Mouse (Mus musculus) neural tube, embryonic 13.5 days (tissue): Measurements from ENCODE around the gene Ryr1. TPM values are rescaled to one million over a fixed set of nuclear protein-coding genes. Genes with fewer than 3 reads are reported as not detected.
A peak's percentile ranks its signal among the peaks of the same experiment; 100 is the strongest.

ENCODE experiments used
- ATAC-seq: fragments of 200-750 bp; cut with Nextera tagmentation; 2 replicates; pipeline ENCODE4 v1.8.0; 2017; ENCODE audit warnings: low read depth, mild to moderate bottlenecking, moderate TSS enrichment, moderate library complexity
- H3K27ac ChIP-seq: fragments of 300-500 bp; sonication (generic); replicated peaks from 2 replicates; pipeline ENCODE4 v1.5.1; 2015; ENCODE audit warnings: moderate library complexity, mild to moderate bottlenecking, inconsistent platforms
- H3K27me3 ChIP-seq: fragments of 300-500 bp; sonication (generic); 2 replicates; pipeline ENCODE4 v1.6.1; 2015; ENCODE audit warnings: mild to moderate bottlenecking, inconsistent platforms
- H3K36me3 ChIP-seq: fragments of 300-500 bp; sonication (generic); 2 replicates; pipeline ENCODE4 v1.6.1; 2015; ENCODE audit warnings: mild to moderate bottlenecking, inconsistent platforms
- H3K4me1 ChIP-seq: fragments of 300-500 bp; sonication (generic); replicated peaks from 2 replicates; pipeline ENCODE4 v1.6.1; 2015; ENCODE audit warnings: inconsistent platforms
- H3K4me2 ChIP-seq: fragments of 300-500 bp; sonication (generic); 2 replicates; pipeline ENCODE4 v1.6.1; 2015; ENCODE audit warnings: inconsistent platforms, mild to moderate bottlenecking, moderate library complexity
- H3K4me3 ChIP-seq: fragments of 300-500 bp; sonication (generic); 2 replicates; pipeline ENCODE4 v1.5.1; 2015; ENCODE audit warnings: mild to moderate bottlenecking, inconsistent platforms
- H3K9ac ChIP-seq: fragments of 300-500 bp; sonication (generic); 2 replicates; pipeline ENCODE4 v1.6.1; 2015; ENCODE audit warnings: moderate library complexity, mild to moderate bottlenecking, inconsistent platforms
- H3K9me3 ChIP-seq: fragments of 300-500 bp; sonication (generic); 2 replicates; pipeline ENCODE4 v1.6.1; 2016; ENCODE audit warnings: inconsistent platforms
- WGBS: fragments of 180-500 bp; shearing (Covaris S2); methylation state at CpG from one replicate; pipeline ENCODE4 v1.1.7; 2015; 5-methylcytosine and 5-hydroxymethylcytosine counted together
- polyA plus RNA-seq: library from polyadenylated mRNA; unstranded; fragments of >200 nt; fragmentation: Nextera tagmentation; extraction: Ambion mirVana; gene quantifications from 2 replicates; pipeline ENCODE4 v1.2.1, GENCODE M21; 2015

Ryr1 gene
- polyA plus RNA-seq, 1 experiment from 2014 or later: 6.3 TPM

DNA sequence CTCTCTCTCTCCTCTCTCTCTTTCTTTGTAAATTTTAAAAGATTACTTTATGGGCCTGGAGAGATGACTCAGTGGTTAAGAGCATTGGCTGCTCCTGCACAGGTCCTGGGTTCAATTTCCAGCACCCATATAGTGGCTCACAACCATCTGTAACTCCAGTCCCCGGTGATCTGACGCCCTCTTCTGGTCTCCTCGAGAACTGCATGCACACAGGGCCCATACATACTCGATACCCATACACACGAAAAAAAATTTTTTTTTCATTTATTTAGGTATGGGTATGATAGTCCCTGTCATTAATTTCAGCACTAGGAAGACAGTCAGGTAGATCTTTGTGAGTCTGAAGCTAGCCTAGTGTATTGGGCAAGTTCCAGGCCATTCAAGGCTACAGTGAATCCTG is 83.8 kb downstream of the Ryr1 start:
- H3K9ac ChIP-seq: no peak overlapping the region
- no peak for ATAC-seq
- no peaks in the 10 kb centered on the region for H3K9me3 ChIP-seq
- H3K4me1 ChIP-seq: peaks cover 22% of the 10 kb centered on the region
- 78% methylated on average over 5 of the region's 5 CpGs for WGBS
- no peak overlapping the region for H3K4me3 ChIP-seq
- H3K4me2 ChIP-seq: peak overlapping the region; percentile 73; the same call in 1 of the 2 replicates
- H3K27ac ChIP-seq: no peak overlapping the region
- 0 out of 2 replicates have a peak, but pooled peaks cover 4% of the 10 kb centered on the region for H3K27me3 ChIP-seq
- H3K36me3 ChIP-seq: no peaks in the 10 kb centered on the region

DNA sequence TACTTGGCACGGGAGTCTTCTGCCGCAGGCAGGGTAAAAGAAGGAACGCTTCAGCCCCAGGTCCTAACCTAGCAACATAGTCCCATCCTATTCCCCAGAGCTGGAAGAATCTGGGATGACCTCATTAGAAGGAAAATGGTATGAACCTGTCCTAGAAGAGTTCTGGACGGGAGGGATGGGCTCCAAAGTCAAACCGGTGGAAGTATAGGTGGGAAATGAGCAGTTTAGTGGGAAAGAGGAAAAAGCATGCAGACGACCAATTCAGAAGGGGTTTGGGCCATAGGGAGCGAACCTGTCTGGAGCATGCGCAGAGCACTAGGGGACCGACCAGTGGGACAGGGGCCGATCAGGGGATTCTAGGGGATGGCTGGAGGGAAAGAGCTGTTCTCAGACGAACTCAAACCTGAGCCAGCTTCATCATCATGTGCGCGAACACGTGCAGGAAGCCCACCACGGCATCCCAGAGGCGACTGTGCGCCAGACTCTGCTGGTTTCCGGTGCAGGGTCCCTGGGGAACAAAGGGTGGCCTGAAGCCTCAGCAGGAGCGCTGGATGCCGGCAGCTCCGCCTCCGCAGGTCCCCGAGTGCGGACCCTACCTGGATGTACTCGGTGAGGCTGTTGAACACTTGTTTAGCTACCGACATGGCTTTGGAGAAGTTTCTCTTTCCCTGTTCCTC is 84.9 kb downstream of the Ryr1 start:
- H3K4me2 ChIP-seq: peak overlapping the region; percentile 73
- WGBS: 2% methylated on average over 26 of the region's 26 CpGs
- peak overlapping the region; percentile 38 for H3K4me3 ChIP-seq
- H3K27ac ChIP-seq: 0 out of 2 replicates have a peak overlapping the region, but pooled peaks have one; percentile 33
- H3K4me1 ChIP-seq: peaks cover 22% of the 10 kb centered on the region
- ATAC-seq: peak; percentile 24; the same call in 1 of the 2 replicates
- H3K27me3 ChIP-seq: no peaks in the 10 kb centered on the region
- no peaks in the 10 kb centered on the region for H3K9me3 ChIP-seq
- no peaks in the 10 kb centered on the region for H3K36me3 ChIP-seq
- peak overlapping the region; percentile 69 for H3K9ac ChIP-seq

- peak; percentile 64 for ATAC-seq
- Histone ChIP-seq H3K36me3 (no peaks in the 10 kb centered on the region), H3K27me3 (no peaks in the 10 kb centered on the region), H3K4me3 (peak overlapping the region; percentile 38), H3K27ac (0 out of 2 replicates have a peak overlapping the region, but pooled peaks have one; percentile 33), H3K4me2 (peak overlapping the region; percentile 73), H3K9ac (peak overlapping the region; percentile 69), H3K9me3 (no peaks in the 10 kb centered on the region), H3K4me1 (peaks cover 22% of the 10 kb centered on the region)
- WGBS: 1% methylated on average over 11 of the region's 11 CpGs
Measured at GRCm38 (mm10) chr7:29039604-29039984, 85.4 kb downstream of the Ryr1 start.

DNA sequence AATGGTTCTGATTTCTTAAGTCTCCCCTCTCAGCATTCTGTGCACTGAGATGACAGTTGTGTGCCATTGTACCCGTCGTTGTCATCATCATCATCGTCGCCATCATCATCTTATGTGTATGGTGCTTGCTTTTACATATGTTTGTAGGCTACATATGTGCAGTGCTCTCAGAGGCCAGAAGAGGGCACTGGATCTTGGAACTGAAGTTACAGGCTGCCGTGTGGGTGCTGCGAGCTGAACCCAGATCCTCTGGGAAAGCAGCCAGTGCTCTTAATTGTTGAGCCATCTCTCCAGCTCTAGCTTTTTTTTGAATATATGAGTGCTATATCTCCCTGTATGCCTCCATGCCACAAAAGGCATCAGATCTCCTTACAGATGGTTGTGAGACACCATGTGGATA is 87.7 kb downstream of the Ryr1 start:
- Histone ChIP-seq H3K4me2 (no peak overlapping the region), H3K27ac (no peak overlapping the region), H3K4me1 (peaks cover 10% of the 10 kb centered on the region), H3K4me3 (no peak overlapping the region), H3K9me3 (no peaks in the 10 kb centered on the region), H3K9ac (no peak overlapping the region), H3K27me3 (no peaks in the 10 kb centered on the region), H3K36me3 (no peaks in the 10 kb centered on the region)
- ATAC-seq: no peak
- WGBS: 84% methylated on average over 6 of the region's 6 CpGs

DNA sequence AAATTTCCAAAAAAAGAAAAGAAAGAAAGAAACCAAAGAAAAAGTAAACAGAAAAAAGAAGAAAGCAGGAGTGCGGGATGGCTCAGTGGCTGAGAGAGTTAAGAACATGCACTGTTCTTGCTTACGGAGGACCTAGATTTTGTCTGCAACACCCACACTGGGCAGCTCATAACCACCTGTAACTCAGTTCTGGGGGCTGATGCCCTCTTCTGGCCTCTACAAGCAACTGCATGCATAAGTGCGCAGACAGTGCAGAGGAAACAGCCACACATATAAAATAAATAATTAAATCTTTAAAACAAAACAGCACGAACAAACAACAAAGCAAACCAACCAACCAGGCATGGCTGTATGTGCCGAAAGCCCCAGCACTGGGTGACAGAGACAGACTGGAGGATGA is 92.3 kb downstream of the Ryr1 start:
- Histone ChIP-seq H3K27me3 (no peaks in the 10 kb centered on the region), H3K4me1 (no peaks in the 10 kb centered on the region), H3K9ac (no peak overlapping the region), H3K4me2 (no peak overlapping the region), H3K27ac (no peak overlapping the region), H3K36me3 (no peaks in the 10 kb centered on the region), H3K4me3 (no peak overlapping the region), H3K9me3 (no peaks in the 10 kb centered on the region)
- no peak for ATAC-seq
- WGBS: 87% methylated on average over 5 of the region's 5 CpGs

DNA sequence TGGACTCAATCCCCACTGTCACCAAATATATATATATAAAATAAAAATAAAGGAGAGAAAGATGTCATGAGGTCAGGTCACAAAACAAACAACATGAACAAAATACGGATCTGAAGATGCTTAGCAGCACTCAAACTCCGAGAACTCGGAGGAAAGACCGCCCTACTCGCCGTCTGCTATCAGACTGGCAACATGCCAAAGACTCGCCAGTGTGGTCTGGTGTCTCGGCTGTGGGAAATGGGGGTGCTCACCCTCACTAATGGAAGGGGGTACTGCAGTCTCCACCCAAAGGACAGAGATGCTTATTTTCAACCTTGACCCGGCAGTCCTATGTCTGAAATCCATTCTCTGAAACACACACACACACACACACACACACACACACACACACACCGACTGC is 93.3 kb downstream of the Ryr1 start:
- Histone ChIP-seq H3K27ac (no peak overlapping the region), H3K9me3 (no peaks in the 10 kb centered on the region), H3K9ac (no peak overlapping the region), H3K27me3 (no peaks in the 10 kb centered on the region), H3K36me3 (no peaks in the 10 kb centered on the region), H3K4me3 (no peak overlapping the region), H3K4me2 (no peak overlapping the region), H3K4me1 (no peaks in the 10 kb centered on the region)
- 78% methylated on average over 10 of the region's 10 CpGs for WGBS
- no peak for ATAC-seq

DNA sequence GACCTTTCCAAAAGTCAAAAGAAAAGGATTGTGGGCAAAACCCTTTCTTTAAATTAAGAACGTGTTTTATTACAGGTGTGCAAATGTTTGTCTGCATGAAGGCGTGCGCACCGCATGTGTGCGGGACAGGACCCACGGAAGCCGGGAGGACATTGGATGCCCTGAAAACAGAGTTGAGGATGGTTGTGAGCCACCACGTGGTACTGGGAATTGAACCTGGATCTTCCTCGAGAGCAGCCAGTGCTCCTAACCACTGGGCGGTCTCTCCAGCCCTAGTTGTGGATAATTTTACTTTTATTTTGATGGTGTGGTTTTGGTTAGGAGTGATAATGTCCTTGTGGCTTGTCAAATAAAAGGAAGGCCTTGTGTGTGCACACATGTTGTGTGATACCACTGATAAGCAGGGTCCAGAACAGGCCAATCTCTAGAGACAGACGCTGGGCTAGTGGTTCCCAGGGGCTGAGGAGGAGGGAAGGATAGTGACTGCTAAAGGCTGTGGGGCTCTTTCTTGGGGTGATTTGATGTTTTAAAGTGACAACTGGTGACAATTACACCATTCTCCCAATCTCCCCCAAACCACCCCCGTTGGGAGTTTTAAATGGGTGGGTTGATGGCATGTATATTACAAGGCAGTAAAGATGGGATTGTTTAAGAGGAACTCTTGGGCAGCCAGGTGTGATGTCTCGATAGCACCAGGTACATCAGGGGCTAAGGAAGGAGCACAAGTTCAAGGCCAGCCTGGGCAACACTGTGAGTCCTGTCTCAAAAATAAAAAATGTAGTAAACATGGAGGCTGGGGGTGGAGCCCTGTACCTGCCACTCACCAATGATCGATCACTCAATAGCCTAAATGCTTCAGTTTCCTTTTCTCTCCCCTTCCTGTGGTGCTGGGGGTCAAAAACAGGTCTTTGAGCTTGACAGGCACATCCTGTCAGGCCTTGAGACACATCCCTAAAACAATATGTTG is 95.0 kb downstream of the Ryr1 start:
- Histone ChIP-seq H3K9me3 (no peaks in the 10 kb centered on the region), H3K4me2 (no peak overlapping the region), H3K27ac (no peak overlapping the region), H3K4me3 (no peak overlapping the region), H3K36me3 (no peaks in the 10 kb centered on the region), H3K9ac (no peak overlapping the region), H3K27me3 (no peaks in the 10 kb centered on the region), H3K4me1 (no peaks in the 10 kb centered on the region)
- WGBS: 85% methylated on average over 14 of the region's 14 CpGs
- ATAC-seq: no peak

- H3K9me3 ChIP-seq: no peaks in the 10 kb centered on the region
- no peak overlapping the region for H3K27ac ChIP-seq
- WGBS: 83% methylated on average over 6 of the region's 6 CpGs
- no peaks in the 10 kb centered on the region for H3K27me3 ChIP-seq
- H3K4me3 ChIP-seq: no peak overlapping the region
- no peak overlapping the region for H3K9ac ChIP-seq
- H3K4me1 ChIP-seq: no peaks in the 10 kb centered on the region
- H3K36me3 ChIP-seq: no peaks in the 10 kb centered on the region
- H3K4me2 ChIP-seq: no peak overlapping the region
- no peak for ATAC-seq
Measured at GRCm38 (mm10) chr7:29028761-29029160, 96.2 kb downstream of the Ryr1 start.

DNA sequence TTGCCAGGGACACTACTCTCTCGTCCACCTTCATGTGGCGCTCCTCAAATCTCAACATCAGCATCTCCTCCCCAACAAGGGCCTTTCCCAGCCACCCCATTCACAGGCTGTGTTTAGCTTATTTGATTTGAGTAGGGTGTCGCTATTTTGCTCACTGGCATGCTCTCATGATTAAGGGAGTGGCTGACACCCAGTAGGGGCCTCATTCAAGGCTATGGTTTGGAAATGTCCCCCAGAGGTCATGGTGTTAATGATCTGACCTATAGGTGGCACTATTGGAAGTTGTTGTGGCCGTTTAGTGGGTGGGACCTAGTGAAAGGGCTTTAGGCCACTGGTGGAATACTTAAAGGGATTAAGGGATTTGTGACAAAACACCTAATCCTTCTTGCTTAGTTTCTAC is 98.2 kb downstream of the Ryr1 start:
- H3K27me3 ChIP-seq: no peaks in the 10 kb centered on the region
- 88% methylated on average over 4 of the region's 4 CpGs for WGBS
- ATAC-seq: no peak
- no peaks in the 10 kb centered on the region for H3K9me3 ChIP-seq
- no peak overlapping the region for H3K9ac ChIP-seq
- no peak overlapping the region for H3K4me2 ChIP-seq
- H3K27ac ChIP-seq: no peak overlapping the region
- no peak overlapping the region for H3K4me3 ChIP-seq
- no peaks in the 10 kb centered on the region for H3K4me1 ChIP-seq
- no peaks in the 10 kb centered on the region for H3K36me3 ChIP-seq

- H3K9me3 ChIP-seq: no peaks in the 10 kb centered on the region
- H3K4me2 ChIP-seq: no peak overlapping the region
- H3K27me3 ChIP-seq: peaks cover 4% of the 10 kb centered on the region
- H3K9ac ChIP-seq: no peak overlapping the region
- ATAC-seq: no peak
- no peak overlapping the region for H3K27ac ChIP-seq
- H3K36me3 ChIP-seq: no peaks in the 10 kb centered on the region
- no peaks in the 10 kb centered on the region for H3K4me1 ChIP-seq
- H3K4me3 ChIP-seq: no peak overlapping the region
- 89% methylated on average over 5 of the region's 5 CpGs for WGBS
Measured at GRCm38 (mm10) chr7:29026195-29026594, 98.8 kb downstream of the Ryr1 start.

GRCm38 (mm10) chr7:29025566-29025965 is 99.4 kb downstream of the Ryr1 start:
- no peaks in the 10 kb centered on the region for H3K36me3 ChIP-seq
- peaks cover 10% of the 10 kb centered on the region for H3K27me3 ChIP-seq
- no peak overlapping the region for H3K4me3 ChIP-seq
- no peak for ATAC-seq
- H3K9ac ChIP-seq: no peak overlapping the region
- H3K27ac ChIP-seq: no peak overlapping the region
- WGBS: 82% methylated on average over 7 of the region's 7 CpGs
- no peaks in the 10 kb centered on the region for H3K9me3 ChIP-seq
- no peak overlapping the region for H3K4me2 ChIP-seq
- no peaks in the 10 kb centered on the region for H3K4me1 ChIP-seq

- no peak for ATAC-seq
- H3K4me3 ChIP-seq: no peak overlapping the region
- H3K36me3 ChIP-seq: no peaks in the 10 kb centered on the region
- no peak overlapping the region for H3K4me2 ChIP-seq
- H3K27ac ChIP-seq: no peak overlapping the region
- H3K27me3 ChIP-seq: peaks cover 31% of the 10 kb centered on the region
- H3K4me1 ChIP-seq: peaks cover 10% of the 10 kb centered on the region
- no peak overlapping the region for H3K9ac ChIP-seq
- no peaks in the 10 kb centered on the region for H3K9me3 ChIP-seq
- 92% methylated on average over 8 of the region's 8 CpGs for WGBS
Measured at GRCm38 (mm10) chr7:29023514-29023913, 101.5 kb downstream of the Ryr1 start.
